Mouse (Mus musculus) limb, embryonic 13.5 days (tissue): ENCODE results near the gene Tspan1. TPM values are rescaled to one million over a fixed set of nuclear protein-coding genes. Genes with fewer than 3 reads are reported as not detected.
A peak's percentile ranks its signal among the peaks of the same experiment; 100 is the strongest.

Source experiments
- ATAC-seq: fragments of 200-750 bp; cut with Nextera tagmentation; 2 replicates; pipeline ENCODE4 v1.8.0; 2017; ENCODE audit warnings: low read depth, moderate number of reproducible peaks, moderate TSS enrichment; ENCODE audit not compliant: low FRiP score
- H3K27ac ChIP-seq: fragments of 300-500 bp; sonication (generic); 2 replicates; pipeline ENCODE4 v1.5.1; 2015; ENCODE audit warnings: inconsistent platforms, mild to moderate bottlenecking, moderate library complexity
- H3K27me3 ChIP-seq: fragments of 300-500 bp; sonication (generic); 2 replicates; pipeline ENCODE4 v1.6.1; 2015; ENCODE audit warnings: mild to moderate bottlenecking, inconsistent platforms
- H3K36me3 ChIP-seq: fragments of 300-500 bp; sonication (generic); 2 replicates; pipeline ENCODE4 v1.6.1; 2015; ENCODE audit warnings: inconsistent platforms, mild to moderate bottlenecking, moderate library complexity
- H3K4me1 ChIP-seq: fragments of 300-500 bp; sonication (generic); 2 replicates; pipeline ENCODE4 v1.6.1; 2015; ENCODE audit warnings: inconsistent platforms
- H3K4me2 ChIP-seq: fragments of 300-500 bp; sonication (generic); replicated peaks from 2 replicates; pipeline ENCODE4 v1.6.1; 2015; ENCODE audit warnings: inconsistent platforms, mild to moderate bottlenecking, moderate library complexity
- H3K4me3 ChIP-seq: fragments of 300-500 bp; sonication (generic); 2 replicates; pipeline ENCODE4 v1.5.1; 2015; ENCODE audit warnings: moderate library complexity, mild to moderate bottlenecking, inconsistent platforms
- H3K9ac ChIP-seq: fragments of 300-500 bp; sonication (generic); 2 replicates; pipeline ENCODE4 v1.6.1; 2015; ENCODE audit warnings: mild to moderate bottlenecking, inconsistent platforms
- H3K9me3 ChIP-seq: fragments of 300-500 bp; sonication (generic); 2 replicates; pipeline ENCODE4 v1.6.1; 2016; ENCODE audit warnings: inconsistent platforms
- WGBS: fragments of 180-500 bp; shearing (Covaris S2); methylation state at CpG from one replicate; pipeline ENCODE4 v1.1.7; 2015; 5-methylcytosine and 5-hydroxymethylcytosine counted together
- polyA plus RNA-seq: library from polyadenylated mRNA; unstranded; fragments of >200 nt; fragmentation: Nextera tagmentation; extraction: Ambion mirVana; gene quantifications from 2 replicates; pipeline ENCODE4 v1.2.1, GENCODE M21; 2015

The Tspan1 gene
- polyA plus RNA-seq, 1 experiment from 2014 or later: 0.10 TPM

GRCm38 (mm10) chr4:116177140-116177539 lies 9.7 kb upstream of the Tspan1 start:
- Histone ChIP-seq H3K4me3 (no peak overlapping the region), H3K27me3 (no peaks in the 10 kb centered on the region), H3K4me1 (peaks cover 35% of the 10 kb centered on the region), H3K9ac (no peak overlapping the region; the same call in 1 of the 2 replicates), H3K9me3 (no peaks in the 10 kb centered on the region), H3K36me3 (no peaks in the 10 kb centered on the region), H3K4me2 (peak overlapping the region; percentile 48), H3K27ac (0 out of 2 replicates have a peak overlapping the region, but pooled peaks have one; percentile 48)
- ATAC-seq: no peak
- WGBS: 44% methylated on average over 5 of the region's 5 CpGs

- peak; percentile 61; the same call in 1 of the 2 replicates for ATAC-seq
Observed at GRCm38 (mm10) chr4:116176543-116176988, 9.2 kb upstream of the Tspan1 start.

DNA sequence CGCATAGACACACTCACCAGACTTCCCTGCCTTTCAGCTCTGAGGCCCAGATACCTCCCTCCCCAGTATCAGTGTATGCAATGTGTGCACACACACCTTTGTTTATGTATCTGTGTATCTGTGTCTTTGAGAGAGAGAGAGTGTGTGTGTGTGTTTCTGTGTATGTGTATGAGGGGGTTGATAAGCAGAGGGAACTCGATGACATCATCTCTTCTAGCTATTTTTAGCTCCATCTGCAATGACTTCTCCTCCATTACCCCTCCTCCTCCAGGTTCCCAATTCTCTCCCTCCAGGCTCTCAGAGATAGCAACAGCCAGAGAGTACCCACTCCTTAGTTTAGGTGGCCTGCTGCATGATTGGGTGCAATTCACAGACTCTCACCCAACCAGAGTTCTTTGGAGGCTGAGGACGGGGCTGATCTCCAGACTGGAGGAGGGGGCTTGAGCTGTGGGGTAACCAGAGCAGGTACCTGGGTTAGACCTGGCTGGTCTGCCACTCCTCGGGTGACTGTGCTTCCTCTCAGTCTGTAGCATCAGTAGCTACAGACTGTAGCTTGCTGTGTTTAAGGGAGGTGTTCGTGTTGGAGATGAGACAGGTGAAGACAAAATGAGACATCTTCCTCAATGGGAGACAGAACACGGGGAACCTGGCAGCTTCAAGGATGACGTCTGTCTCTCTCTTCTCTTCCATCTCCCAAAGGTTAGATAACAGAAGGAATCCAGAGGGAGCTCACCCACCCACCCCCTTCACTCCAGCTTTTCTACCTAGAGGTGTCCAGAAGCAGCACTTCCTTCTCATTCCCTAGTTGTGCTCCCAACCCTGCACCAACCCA lies 8.5 kb upstream of the Tspan1 start:
- Histone ChIP-seq H3K4me1 (peaks cover 35% of the 10 kb centered on the region), H3K27ac (no peak overlapping the region), H3K9me3 (no peaks in the 10 kb centered on the region), H3K27me3 (no peaks in the 10 kb centered on the region), H3K4me2 (peak overlapping the region; percentile 48), H3K9ac (no peak overlapping the region), H3K36me3 (no peaks in the 10 kb centered on the region), H3K4me3 (no peak overlapping the region)
- no peak for ATAC-seq
- 60% methylated on average over 7 of the region's 7 CpGs for WGBS

More at GRCm38 (mm10) chr4:116176543-116176988, 9.2 kb upstream of the Tspan1 start:
- Histone ChIP-seq H3K9me3 (no peaks in the 10 kb centered on the region), H3K27ac (peak overlapping the region; percentile 48; the same call in 1 of the 2 replicates), H3K27me3 (no peaks in the 10 kb centered on the region), H3K4me2 (peak overlapping the region; percentile 48), H3K36me3 (no peaks in the 10 kb centered on the region), H3K4me3 (no peak overlapping the region), H3K4me1 (peaks cover 35% of the 10 kb centered on the region), H3K9ac (peak overlapping the region; percentile 39; the same call in 1 of the 2 replicates)
- 21% methylated on average over 10 of the region's 10 CpGs for whole genome bisulfite sequencing

- H3K4me1 ChIP-seq: peaks cover 35% of the 10 kb centered on the region
- no peaks in the 10 kb centered on the region for H3K36me3 ChIP-seq
- no peak for ATAC-seq
- H3K27ac ChIP-seq: no peak overlapping the region
- no peak overlapping the region for H3K4me2 ChIP-seq
- no peaks in the 10 kb centered on the region for H3K27me3 ChIP-seq
- no peak overlapping the region for H3K9ac ChIP-seq
- no peaks in the 10 kb centered on the region for H3K9me3 ChIP-seq
- H3K4me3 ChIP-seq: no peak overlapping the region
Observed at GRCm38 (mm10) chr4:116175136-116175535, 7.7 kb upstream of the Tspan1 start.

GRCm38 (mm10) chr4:116174466-116175116 lies 7.2 kb upstream of the Tspan1 start:
- 52% methylated on average over 6 of the region's 6 CpGs for WGBS
- H3K4me1 ChIP-seq: peaks cover 35% of the 10 kb centered on the region

DNA sequence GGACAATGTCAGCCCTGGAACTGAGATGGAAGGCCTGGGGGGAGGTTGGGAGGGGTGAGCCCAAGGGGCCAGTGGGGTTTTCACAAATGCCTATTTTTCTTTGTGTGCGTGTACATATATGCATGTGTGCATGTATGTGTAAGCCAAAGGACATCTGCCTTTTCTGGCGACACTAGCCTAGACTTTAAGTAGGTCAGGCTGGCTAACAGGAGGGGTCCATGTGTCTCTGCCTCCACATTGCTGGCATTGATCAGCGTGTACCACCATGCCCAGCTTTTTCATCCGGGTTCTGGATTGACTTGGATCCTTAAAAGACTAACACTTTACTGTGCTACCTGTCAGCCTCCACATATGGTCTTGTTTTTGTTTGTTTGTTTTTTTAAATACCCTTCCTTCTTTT lies 6.4 kb upstream of the Tspan1 start:
- H3K9ac ChIP-seq: no peak overlapping the region
- no peak overlapping the region for H3K27ac ChIP-seq
- H3K36me3 ChIP-seq: no peaks in the 10 kb centered on the region
- H3K4me2 ChIP-seq: no peak overlapping the region
- no peaks in the 10 kb centered on the region for H3K27me3 ChIP-seq
- 83% methylated on average over 4 of the region's 4 CpGs for WGBS
- H3K4me3 ChIP-seq: no peak overlapping the region
- H3K4me1 ChIP-seq: peaks cover 35% of the 10 kb centered on the region
- no peak for ATAC-seq
- no peaks in the 10 kb centered on the region for H3K9me3 ChIP-seq

More at GRCm38 (mm10) chr4:116174466-116175116, 7.2 kb upstream of the Tspan1 start:
- Histone ChIP-seq H3K27me3 (no peaks in the 10 kb centered on the region), H3K4me2 (no peak overlapping the region), H3K9ac (no peak overlapping the region), H3K27ac (peak overlapping the region; percentile 33; the same call in 1 of the 2 replicates), H3K9me3 (no peaks in the 10 kb centered on the region), H3K36me3 (no peaks in the 10 kb centered on the region), H3K4me3 (no peak overlapping the region)
- ATAC-seq: 0 out of 2 replicates have a peak, but pooled peaks have one; percentile 25

DNA sequence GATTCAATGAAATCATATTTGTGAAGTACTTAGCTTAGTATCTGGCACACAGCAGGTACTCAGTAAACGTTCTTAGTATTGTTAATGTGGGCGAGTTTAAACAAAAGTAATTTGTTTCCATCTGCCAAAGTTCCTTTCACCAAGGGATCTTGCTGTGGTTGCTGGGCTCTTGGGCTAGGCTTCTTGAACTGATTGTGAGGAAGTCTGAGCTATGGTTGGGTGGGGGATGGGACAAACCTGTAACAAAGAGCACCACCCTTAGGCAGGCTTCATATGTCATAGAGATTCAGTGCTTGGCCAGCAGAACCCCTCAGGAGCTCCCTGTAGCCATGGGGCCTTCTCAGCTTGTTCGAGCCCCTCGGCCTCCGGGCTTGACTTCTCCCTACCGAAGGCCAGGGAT lies 5.7 kb upstream of the Tspan1 start, which contains the start of the genes 1700042G07Rik and Gm49337:
Gene 1700042G07Rik, plus strand, starts transcription at position 301 of the 400 bp plus-strand sequence.
Gene Gm49337, plus strand, starts transcription at position 313 of the 400 bp plus-strand sequence.
- H3K27ac ChIP-seq: no peak within 1 kb of the TSS
- ATAC-seq: no peak
- H3K4me3 ChIP-seq: no peak within 1 kb of the TSS
- H3K27me3 ChIP-seq: no peaks in the 10 kb centered on the region
- WGBS: 89% methylated on average over 6 of the region's 6 CpGs
- H3K9me3 ChIP-seq: no peaks in the 10 kb centered on the region
- no peaks in the 10 kb centered on the region for H3K36me3 ChIP-seq
- H3K9ac ChIP-seq: no peak within 1 kb of the TSS
- no peak within 1 kb of the TSS for H3K4me2 ChIP-seq
- peaks cover 35% of the 10 kb centered on the region for H3K4me1 ChIP-seq

DNA sequence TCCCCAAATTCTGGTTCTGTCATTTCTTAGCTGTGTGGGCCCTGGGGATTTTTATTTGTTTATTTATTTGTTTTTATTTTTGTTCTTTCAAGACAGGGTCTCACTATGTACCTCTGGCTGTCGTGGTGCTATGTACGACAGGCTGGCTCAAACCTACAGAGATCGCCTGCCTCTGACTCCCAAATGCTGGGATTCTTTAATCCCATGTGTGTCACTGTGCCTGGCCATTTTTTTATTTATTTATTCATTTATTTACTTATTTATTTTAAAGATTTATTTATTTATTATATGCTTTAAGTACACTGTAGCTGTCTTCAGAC lies 1.9 kb upstream of the Tspan1 start:
- Histone ChIP-seq H3K9me3 (no peaks in the 10 kb centered on the region), H3K4me3 (no peak overlapping the region), H3K27ac (no peak overlapping the region), H3K9ac (no peak overlapping the region), H3K4me2 (no peak overlapping the region), H3K36me3 (no peaks in the 10 kb centered on the region), H3K27me3 (no peaks in the 10 kb centered on the region), H3K4me1 (peaks cover 18% of the 10 kb centered on the region)
- 0 out of 2 replicates have a peak, but pooled peaks have one; percentile 22 for ATAC-seq
- WGBS: 68% methylated on average over 3 of the region's 3 CpGs

- Histone ChIP-seq H3K4me1 (peaks cover 15% of the 10 kb centered on the region), H3K9me3 (no peaks in the 10 kb centered on the region), H3K4me3 (no peak overlapping the region), H3K27ac (no peak overlapping the region), H3K9ac (no peak overlapping the region), H3K4me2 (no peak overlapping the region), H3K36me3 (no peaks in the 10 kb centered on the region), H3K27me3 (no peaks in the 10 kb centered on the region)
- WGBS: 86% methylated on average over 7 of the region's 8 CpGs
- ATAC-seq: 0 out of 2 replicates have a peak, but pooled peaks have one; percentile 41
Observed at GRCm38 (mm10) chr4:116168617-116169352, 1.4 kb upstream of the Tspan1 start.

DNA sequence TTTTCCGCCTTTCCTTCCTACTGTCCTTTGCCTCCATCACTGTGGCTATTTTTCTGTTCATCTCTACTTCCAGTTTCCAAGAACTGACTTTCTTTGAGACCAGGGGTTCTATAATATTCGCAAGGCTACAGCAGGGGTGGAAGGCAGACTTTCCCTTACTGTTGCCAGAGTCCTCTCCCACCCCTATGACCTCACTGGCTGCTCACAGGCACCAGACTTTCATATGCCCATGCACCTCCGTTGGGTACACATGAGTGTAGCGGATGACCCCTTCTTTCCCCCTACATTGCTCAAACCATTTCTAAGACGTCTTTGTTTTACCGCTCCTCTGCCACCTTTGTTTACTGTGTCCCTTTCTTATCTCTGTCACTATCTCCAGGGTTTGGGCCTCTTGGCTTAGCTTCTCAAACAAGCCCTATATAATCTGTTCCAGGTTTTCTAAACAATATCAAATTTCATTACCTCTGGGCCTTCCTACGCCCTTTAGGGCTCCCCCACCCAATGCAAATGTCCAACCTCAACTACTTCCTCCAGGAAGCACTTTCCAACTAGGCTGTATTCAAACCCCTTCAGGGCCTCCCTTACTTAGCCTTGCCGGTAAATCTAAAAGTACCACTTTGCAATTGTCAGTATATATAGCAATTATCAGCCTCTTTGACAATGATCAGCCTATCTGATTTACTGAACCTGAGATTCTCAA lies 1.5 kb downstream of the Tspan1 start:
- H3K4me2 ChIP-seq: no peak overlapping the region
- H3K9ac ChIP-seq: no peak overlapping the region
- 46% methylated on average over 8 of the region's 8 CpGs for WGBS
- no peak overlapping the region for H3K4me3 ChIP-seq
- no peaks in the 10 kb centered on the region for H3K27me3 ChIP-seq
- peaks cover 6% of the 10 kb centered on the region for H3K36me3 ChIP-seq
- H3K9me3 ChIP-seq: no peaks in the 10 kb centered on the region
- ATAC-seq: no peak
- H3K27ac ChIP-seq: no peak overlapping the region
- H3K4me1 ChIP-seq: peaks cover 15% of the 10 kb centered on the region

GRCm38 (mm10) chr4:116164759-116165554 lies 2.4 kb downstream of the Tspan1 start:
- WGBS: 77% methylated on average over 2 of the region's 2 CpGs
- Histone ChIP-seq H3K4me1 (peaks cover 15% of the 10 kb centered on the region), H3K27me3 (no peaks in the 10 kb centered on the region), H3K9me3 (no peaks in the 10 kb centered on the region), H3K9ac (no peak overlapping the region), H3K4me3 (no peak overlapping the region), H3K27ac (no peak overlapping the region), H3K36me3 (peaks cover 15% of the 10 kb centered on the region), H3K4me2 (no peak overlapping the region)
- no peak for ATAC-seq
